Comparison of ENCODE assay signal across 11 mouse cellular contexts in the genomic region with DNA sequence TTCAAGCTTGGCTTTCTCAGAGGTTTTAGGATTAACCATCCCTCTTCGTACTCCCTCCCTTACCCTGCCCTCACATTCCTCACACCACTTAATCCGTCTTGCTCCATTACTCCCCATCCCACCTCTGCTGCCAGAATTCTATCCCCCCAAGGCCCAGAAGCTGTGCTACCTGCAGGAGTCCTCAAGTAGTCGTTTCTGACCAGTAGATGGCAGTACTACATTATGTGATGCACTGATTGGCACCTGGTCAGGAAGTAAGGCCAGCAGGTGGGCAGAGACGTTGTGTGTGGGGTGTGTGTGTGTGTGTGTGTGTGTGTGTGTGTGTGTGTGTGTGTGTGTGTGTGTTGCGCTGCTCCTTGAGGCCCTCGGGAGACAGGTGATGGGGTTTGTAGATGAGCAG. TPM values are rescaled to one million over a fixed set of nuclear protein-coding genes. Genes with fewer than 3 reads are reported as not detected.
DNase-seq lines count a peak whose midpoint lies in the region; ATAC-seq lines count a peak whose summit lies in the region.
"Had no signal": no experiment of that assay in that cellular context is flagged by ENCODE, and none has a peak within 500 bp of the region (broad histone marks: within the 10 kb centered on the region; RNA-seq: fewer than 3 reads in every experiment).

No protein-coding gene starts in this region.

- no peak overlapping the region for H3K4me2 ChIP-seq in hindbrain, embryonic 11.5 days (replicated peaks; ENCODE audit: low read depth, low read length)
- H3K4me2 ChIP-seq in hindbrain, embryonic 12.5 days (replicated peaks), result no peak overlapping the region
- no peak overlapping the region for H3K4me2 ChIP-seq in intestine, embryonic 15.5 days (replicated peaks)
- no peak overlapping the region for H3K4me2 ChIP-seq in forebrain, embryonic 16.5 days (ENCODE audit: low read length)
- H3K4me2 ChIP-seq: embryonic facial prominence, embryonic 15.5 days; heart, embryonic 13.5 days; lung, embryonic 15.5 days had no signal

- DNase-seq in hindbrain, embryonic 11.5 days (ENCODE audit: low spot score), result peak; percentile 3
- peak; percentile 57 for DNase-seq in NIH3T3 (ENCODE audit: low read depth)
- peak; percentile 45 for DNase-seq in lung, postnatal 25 days (ENCODE audit: low spot score)
- no peak for DNase-seq in neural tube, embryonic 10.5 days (ENCODE audit: extremely low spot score, low spot score)
- DNase-seq in urinary bladder, postnatal 14 days (ENCODE audit: low spot score), result no peak

- H3K27ac ChIP-seq in hindbrain, embryonic 11.5 days (ENCODE audit: low read depth, low read length), result no peak overlapping the region
- no peak overlapping the region for H3K27ac ChIP-seq in hindbrain, embryonic 12.5 days
- no peak overlapping the region for H3K27ac ChIP-seq in intestine, embryonic 15.5 days
- no peak overlapping the region for H3K27ac ChIP-seq in forebrain, embryonic 16.5 days (ENCODE audit: low read length)
- H3K27ac ChIP-seq: embryonic facial prominence, embryonic 15.5 days; heart, embryonic 13.5 days; lung, embryonic 15.5 days had no signal

- no peak overlapping the region for H3K4me3 ChIP-seq in hindbrain, embryonic 11.5 days (ENCODE audit: low read depth, low read length)
- no peak overlapping the region for H3K4me3 ChIP-seq in hindbrain, embryonic 12.5 days
- no peak overlapping the region for H3K4me3 ChIP-seq in intestine, embryonic 15.5 days (replicated peaks)
- no peak overlapping the region for H3K4me3 ChIP-seq in forebrain, embryonic 16.5 days (replicated peaks; ENCODE audit: low read length)
- H3K4me3 ChIP-seq: embryonic facial prominence, embryonic 15.5 days; heart, embryonic 13.5 days; lung, embryonic 15.5 days had no signal

- no peak for ATAC-seq in hindbrain, embryonic 11.5 days (ENCODE audit: low FRiP score)
- no peak for ATAC-seq in hindbrain, embryonic 12.5 days (ENCODE audit: low FRiP score)
- ATAC-seq in intestine, embryonic 15.5 days, result peak; percentile 61; the same call in 1 of the 2 replicates
- ATAC-seq in forebrain, embryonic 16.5 days, result no peak

- no peaks in the 10 kb centered on the region for H3K9me3 ChIP-seq in hindbrain, embryonic 11.5 days (ENCODE audit: control insufficient read depth, low read length)
- no peaks in the 10 kb centered on the region; the same call in 1 of the 2 replicates for H3K9me3 ChIP-seq in hindbrain, embryonic 12.5 days (replicated peaks)
- no peaks in the 10 kb centered on the region for H3K9me3 ChIP-seq in intestine, embryonic 15.5 days
- H3K9me3 ChIP-seq in forebrain, embryonic 16.5 days (ENCODE audit: control insufficient read depth, low read length), result no peaks in the 10 kb centered on the region
- H3K9me3 ChIP-seq: embryonic facial prominence, embryonic 15.5 days; heart, embryonic 13.5 days; lung, embryonic 15.5 days had no signal

- WGBS in hindbrain, embryonic 11.5 days, result 24% methylated on average over 6 of the region's 6 CpGs
- 15% methylated on average over 5 of the region's 6 CpGs for WGBS in hindbrain, embryonic 12.5 days
- WGBS in intestine, embryonic 15.5 days, result 16% methylated on average over 6 of the region's 6 CpGs
- 13% methylated on average over 5 of the region's 6 CpGs for WGBS in forebrain, embryonic 16.5 days

- no peaks in the 10 kb centered on the region for H3K27me3 ChIP-seq in hindbrain, embryonic 11.5 days (ENCODE audit: control insufficient read depth, insufficient read depth, low read length)
- no peaks in the 10 kb centered on the region for H3K27me3 ChIP-seq in hindbrain, embryonic 12.5 days
- H3K27me3 ChIP-seq in intestine, embryonic 15.5 days (replicated peaks), result no peaks in the 10 kb centered on the region
- H3K27me3 ChIP-seq in forebrain, embryonic 16.5 days (replicated peaks; ENCODE audit: control insufficient read depth, insufficient read depth, low read length), result no peaks in the 10 kb centered on the region
- H3K27me3 ChIP-seq: embryonic facial prominence, embryonic 15.5 days; lung, embryonic 15.5 days had no signal

- no peak overlapping the region for H3K9ac ChIP-seq in hindbrain, embryonic 11.5 days (ENCODE audit: low read depth, low read length)
- H3K9ac ChIP-seq in hindbrain, embryonic 12.5 days, result no peak overlapping the region
- H3K9ac ChIP-seq in intestine, embryonic 15.5 days, result no peak overlapping the region
- H3K9ac ChIP-seq in forebrain, embryonic 16.5 days (replicated peaks; ENCODE audit: low read depth, low read length), result no peak overlapping the region
- H3K9ac ChIP-seq: embryonic facial prominence, embryonic 15.5 days; heart, embryonic 13.5 days; lung, embryonic 15.5 days had no signal

- H3K4me1 ChIP-seq in hindbrain, embryonic 11.5 days (replicated peaks; ENCODE audit: control insufficient read depth, insufficient read depth, low read length), result no peaks in the 10 kb centered on the region
- no peaks in the 10 kb centered on the region for H3K4me1 ChIP-seq in hindbrain, embryonic 12.5 days
- no peaks in the 10 kb centered on the region for H3K4me1 ChIP-seq in intestine, embryonic 15.5 days (replicated peaks)
- H3K4me1 ChIP-seq in forebrain, embryonic 16.5 days (replicated peaks; ENCODE audit: control insufficient read depth, insufficient read depth, low read length), result no peaks in the 10 kb centered on the region
- H3K4me1 ChIP-seq: embryonic facial prominence, embryonic 15.5 days; heart, embryonic 13.5 days; lung, embryonic 15.5 days had no signal

- no peaks in the 10 kb centered on the region for H3K36me3 ChIP-seq in hindbrain, embryonic 11.5 days (ENCODE audit: control insufficient read depth, insufficient read depth, low read length)
- no peaks in the 10 kb centered on the region for H3K36me3 ChIP-seq in hindbrain, embryonic 12.5 days
- no peaks in the 10 kb centered on the region for H3K36me3 ChIP-seq in intestine, embryonic 15.5 days
- H3K36me3 ChIP-seq in forebrain, embryonic 16.5 days (ENCODE audit: control insufficient read depth, insufficient read depth), result no peaks in the 10 kb centered on the region
- H3K36me3 ChIP-seq: embryonic facial prominence, embryonic 15.5 days; heart, embryonic 13.5 days; lung, embryonic 15.5 days had no signal

RNA-seq across cellular contexts. Expression of a gene that starts 18.9 kb away (rescaled TPM):
- 0.08 and 0.09 TPM in 2 replicates for polyA plus RNA-seq in hindbrain, embryonic 11.5 days (2014; fragmentation: Nextera tagmentation; extraction: Ambion mirVana)
- 0.10 and 0.18 TPM in 2 replicates for polyA plus RNA-seq in hindbrain, embryonic 12.5 days (2016; fragmentation: Nextera tagmentation; extraction: Ambion mirVana)
- polyA plus RNA-seq in intestine, embryonic 15.5 days (2015; fragmentation: Nextera tagmentation; extraction: Ambion mirVana), result not detected in 2 replicates
- polyA plus RNA-seq in forebrain, embryonic 16.5 days (2015; fragmentation: Nextera tagmentation; extraction: Ambion mirVana), result 0.22 and 0.24 TPM in 2 replicates
- polyA plus RNA-seq: heart, embryonic 13.5 days; lung, embryonic 15.5 days had no signal

RNA-seq across cellular contexts. Expression of a gene that starts 32.8 kb away (rescaled TPM):
- polyA plus RNA-seq in hindbrain, embryonic 11.5 days (2014; fragmentation: Nextera tagmentation; extraction: Ambion mirVana), result not detected in 2 replicates
- not detected in 2 replicates for polyA plus RNA-seq in hindbrain, embryonic 12.5 days (2016; fragmentation: Nextera tagmentation; extraction: Ambion mirVana)
- not detected in 2 replicates for polyA plus RNA-seq in intestine, embryonic 15.5 days (2015; fragmentation: Nextera tagmentation; extraction: Ambion mirVana)
- polyA plus RNA-seq in forebrain, embryonic 16.5 days (2015; fragmentation: Nextera tagmentation; extraction: Ambion mirVana), result not detected in 2 replicates
- polyA plus RNA-seq: heart, embryonic 13.5 days; lung, embryonic 15.5 days had no signal

RNA-seq across cellular contexts. Expression of a gene that starts 59.2 kb away (rescaled TPM):
- 0.27 and 0.60 TPM in 2 replicates for polyA plus RNA-seq in hindbrain, embryonic 11.5 days (2014; fragmentation: Nextera tagmentation; extraction: Ambion mirVana)
- 0.46 TPM in 1 of 2 replicates, not detected in the other for polyA plus RNA-seq in hindbrain, embryonic 12.5 days (2016; fragmentation: Nextera tagmentation; extraction: Ambion mirVana)
- not detected in 2 replicates for polyA plus RNA-seq in intestine, embryonic 15.5 days (2015; fragmentation: Nextera tagmentation; extraction: Ambion mirVana)
- polyA plus RNA-seq in forebrain, embryonic 16.5 days (2015; fragmentation: Nextera tagmentation; extraction: Ambion mirVana), result 0.29 and 0.41 TPM in 2 replicates
- polyA plus RNA-seq: heart, embryonic 13.5 days had no signal

Comparison
In these comparisons a context has a peak if more than half of its experiments do, and no peak if none do; other contexts are left out.
1. DNase-seq: peak in hindbrain, embryonic 11.5 days (single experiment), NIH3T3 (single experiment) and lung, postnatal 25 days (single experiment); none in neural tube, embryonic 10.5 days (single experiment) and urinary bladder, postnatal 14 days (single experiment).